Mouse (Mus musculus) intestine, embryonic 15.5 days (tissue): ENCODE measurements around the gene Pfkfb3. TPM values are rescaled to one million over a fixed set of nuclear protein-coding genes. Genes with fewer than 3 reads are reported as not detected.

Experiments used
- ATAC-seq: fragments of 200-750 bp; cut with Nextera tagmentation; 2 replicates; pipeline ENCODE4 v1.8.0; 2017; ENCODE audit warnings: moderate TSS enrichment, moderate library complexity
- H3K27ac ChIP-seq: fragments of 300-500 bp; sonication (generic); 2 replicates; pipeline ENCODE4 v1.5.1; 2015; ENCODE audit warnings: mild to moderate bottlenecking, inconsistent platforms
- H3K27me3 ChIP-seq: fragments of 300-500 bp; sonication (generic); replicated peaks from 2 replicates; pipeline ENCODE4 v1.6.1; 2015; ENCODE audit warnings: inconsistent platforms
- H3K36me3 ChIP-seq: fragments of 300-500 bp; sonication (generic); 2 replicates; pipeline ENCODE4 v1.6.1; 2015; ENCODE audit warnings: inconsistent platforms
- H3K4me1 ChIP-seq: fragments of 300-500 bp; sonication (generic); replicated peaks from 2 replicates; pipeline ENCODE4 v1.6.1; 2015; ENCODE audit warnings: inconsistent platforms
- H3K4me2 ChIP-seq: fragments of 300-500 bp; sonication (generic); replicated peaks from 2 replicates; pipeline ENCODE4 v1.6.1; 2015; ENCODE audit warnings: mild to moderate bottlenecking, inconsistent platforms
- H3K4me3 ChIP-seq: fragments of 300-500 bp; sonication (generic); replicated peaks from 2 replicates; pipeline ENCODE4 v1.5.1; 2015; ENCODE audit warnings: inconsistent platforms
- H3K9ac ChIP-seq: fragments of 300-500 bp; sonication (generic); 2 replicates; pipeline ENCODE4 v1.6.1; 2015; ENCODE audit warnings: inconsistent platforms
- H3K9me3 ChIP-seq: fragments of 300-500 bp; sonication (generic); 2 replicates; pipeline ENCODE4 v1.6.1; 2016; ENCODE audit warnings: inconsistent platforms
- WGBS: fragments of 180-500 bp; shearing (Covaris S2); methylation state at CpG from one replicate; pipeline ENCODE4 v1.1.7; 2015; 5-methylcytosine and 5-hydroxymethylcytosine counted together
- polyA plus RNA-seq: library from polyadenylated mRNA; unstranded; fragments of >200 nt; fragmentation: Nextera tagmentation; extraction: Ambion mirVana; gene quantifications from 2 replicates; pipeline ENCODE4 v1.2.1, GENCODE M21; 2015

Pfkfb3 gene
- polyA plus RNA-seq, 1 experiment from 2014 or later: 18.9 TPM

DNA sequence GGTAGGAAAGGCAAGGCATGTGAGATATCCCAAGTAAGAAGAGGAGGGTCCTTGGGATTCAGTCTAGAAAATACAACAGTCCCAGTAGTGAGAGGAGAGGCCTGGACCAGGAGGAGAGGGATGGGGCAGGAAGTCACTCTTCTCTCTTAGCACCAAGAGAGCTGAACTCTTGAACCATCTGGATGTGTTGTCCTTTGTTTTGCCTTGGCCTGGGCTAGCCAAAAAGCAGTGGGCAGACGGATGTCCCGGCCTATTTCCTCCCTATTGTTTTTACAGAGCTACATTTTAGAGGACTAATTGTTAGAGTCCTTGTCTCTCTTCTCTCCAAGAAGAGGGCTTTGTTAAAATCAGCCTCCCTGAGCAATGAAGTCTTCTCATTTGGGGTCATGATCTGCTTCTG is 106.0 kb downstream of the Pfkfb3 start:
- no peaks in the 10 kb centered on the region for H3K36me3 ChIP-seq
- no peak overlapping the region for H3K9ac ChIP-seq
- H3K4me2 ChIP-seq: no peak overlapping the region
- 65% methylated on average over 2 of the region's 2 CpGs for WGBS
- no peak overlapping the region for H3K4me3 ChIP-seq
- no peaks in the 10 kb centered on the region for H3K9me3 ChIP-seq
- H3K27ac ChIP-seq: no peak overlapping the region
- no peaks in the 10 kb centered on the region for H3K27me3 ChIP-seq
- no peaks in the 10 kb centered on the region for H3K4me1 ChIP-seq
- ATAC-seq: no peak

DNA sequence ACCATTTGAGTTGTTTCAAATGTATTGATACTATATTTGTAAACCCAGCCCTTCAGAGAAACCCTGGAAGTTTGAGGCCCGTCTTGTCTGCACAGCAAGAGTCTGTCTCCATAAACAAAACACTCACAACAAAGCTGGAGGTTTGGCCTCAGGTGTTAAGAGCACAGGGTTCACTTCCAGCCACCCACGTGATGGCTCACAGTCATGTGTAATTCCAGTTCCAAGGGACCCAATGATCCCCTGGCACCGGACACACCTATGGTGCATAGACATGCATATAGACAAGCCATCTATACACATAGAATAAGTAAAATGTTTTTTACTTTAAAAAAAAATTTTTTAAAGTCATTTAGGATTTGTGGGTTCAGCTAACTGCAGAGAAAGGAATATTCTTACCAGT is 108.2 kb downstream of the Pfkfb3 start:
- no peaks in the 10 kb centered on the region for H3K27me3 ChIP-seq
- H3K27ac ChIP-seq: no peak overlapping the region
- H3K4me2 ChIP-seq: no peak overlapping the region
- no peaks in the 10 kb centered on the region for H3K9me3 ChIP-seq
- no peak overlapping the region for H3K4me3 ChIP-seq
- H3K9ac ChIP-seq: no peak overlapping the region
- 74% methylated on average over 3 of the region's 3 CpGs for WGBS
- no peaks in the 10 kb centered on the region for H3K4me1 ChIP-seq
- ATAC-seq: no peak
- H3K36me3 ChIP-seq: no peaks in the 10 kb centered on the region

DNA sequence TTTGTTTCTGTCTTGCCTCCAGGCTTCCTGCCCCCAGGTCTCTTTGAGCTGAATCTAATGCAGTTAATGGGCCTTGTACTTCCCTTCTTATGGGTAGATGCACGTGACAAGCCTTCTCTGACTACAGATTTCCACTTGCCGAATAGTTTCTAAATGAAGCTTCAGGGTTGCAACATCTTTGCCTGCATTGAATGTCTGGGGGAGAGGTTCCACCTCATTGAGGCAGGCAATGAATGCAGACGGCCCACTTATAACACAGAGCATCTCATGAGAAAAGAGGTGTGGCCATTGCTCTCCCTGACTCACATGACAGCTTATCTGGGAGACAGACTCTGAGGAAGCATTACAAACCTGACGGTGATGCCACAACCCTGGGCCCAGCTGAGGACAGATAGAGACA is 112.0 kb downstream of the Pfkfb3 start:
- no peak overlapping the region for H3K4me2 ChIP-seq

DNA sequence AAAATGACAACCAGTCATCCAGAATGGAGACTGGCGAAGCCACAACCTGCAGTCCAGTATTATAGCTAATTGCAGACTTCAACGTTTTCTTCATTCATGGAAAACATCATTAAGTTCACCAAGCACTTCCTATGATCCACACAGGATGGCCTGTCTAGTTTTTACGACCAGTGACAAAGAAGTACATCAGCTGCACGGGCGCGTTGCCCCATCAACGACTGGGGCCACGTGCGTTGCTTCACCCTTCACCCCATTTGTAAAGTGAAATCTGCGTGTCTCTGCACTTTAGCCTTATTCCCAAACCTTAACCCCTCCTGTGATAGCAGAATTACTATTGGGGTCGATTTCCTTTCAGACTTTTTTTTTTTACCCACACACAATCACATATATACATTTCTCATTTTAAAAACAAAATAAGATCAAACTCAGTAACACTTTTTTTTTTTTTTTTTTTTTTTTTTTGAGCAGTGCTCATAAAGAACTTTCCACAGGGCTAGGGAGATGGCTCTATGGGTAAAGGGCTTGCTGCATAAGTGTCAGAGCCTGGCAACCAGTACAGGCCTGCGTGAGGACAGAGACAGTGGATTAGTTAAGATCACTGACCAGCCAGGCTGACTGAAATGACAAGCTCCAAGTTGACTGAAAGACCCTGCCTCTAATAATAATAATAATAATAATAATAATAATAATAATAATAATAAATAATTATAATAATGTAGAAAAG is 115.5 kb downstream of the Pfkfb3 start:
- WGBS: 57% methylated on average over 12 of the region's 12 CpGs
- Histone ChIP-seq H3K4me3 (no peak overlapping the region), H3K9me3 (no peaks in the 10 kb centered on the region), H3K36me3 (no peaks in the 10 kb centered on the region), H3K27me3 (no peaks in the 10 kb centered on the region), H3K4me2 (no peak overlapping the region), H3K27ac (no peak overlapping the region), H3K9ac (no peak overlapping the region), H3K4me1 (no peaks in the 10 kb centered on the region)
- ATAC-seq: no peak

More for the DNA sequence above, 112.0 kb downstream of the Pfkfb3 start:
- no peaks in the 10 kb centered on the region for H3K36me3 ChIP-seq
- no peaks in the 10 kb centered on the region for H3K9me3 ChIP-seq
- H3K27me3 ChIP-seq: no peaks in the 10 kb centered on the region
- H3K4me1 ChIP-seq: no peaks in the 10 kb centered on the region
- ATAC-seq: no peak
- H3K27ac ChIP-seq: no peak overlapping the region
- H3K9ac ChIP-seq: no peak overlapping the region
- 60% methylated on average over 4 of the region's 4 CpGs for WGBS
- no peak overlapping the region for H3K4me3 ChIP-seq

DNA sequence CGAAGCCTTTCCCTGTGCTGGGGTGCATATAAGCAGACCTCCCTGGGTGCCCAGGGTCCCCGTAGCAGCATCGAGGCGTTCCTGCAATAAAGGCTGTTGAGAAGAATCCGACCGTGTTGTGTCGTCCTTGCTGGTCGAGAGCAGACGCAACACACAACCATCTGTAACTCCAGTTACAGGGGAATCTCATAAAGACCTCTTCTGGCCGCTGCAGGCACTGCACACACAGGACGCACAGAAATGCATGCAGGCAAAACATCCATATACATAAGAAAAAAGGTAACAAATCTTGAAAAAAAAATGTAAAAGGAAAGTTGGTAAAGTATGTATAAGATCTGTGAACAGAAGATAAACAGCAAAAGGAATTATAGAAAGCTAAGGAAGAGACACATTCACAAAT is 117.5 kb downstream of the Pfkfb3 start:
- Histone ChIP-seq H3K4me3 (no peak overlapping the region), H3K4me2 (no peak overlapping the region), H3K27ac (no peak overlapping the region), H3K36me3 (no peaks in the 10 kb centered on the region), H3K9me3 (no peaks in the 10 kb centered on the region), H3K4me1 (0 out of 2 replicates have a peak, but pooled peaks cover 2% of the 10 kb centered on the region), H3K9ac (no peak overlapping the region), H3K27me3 (no peaks in the 10 kb centered on the region)
- 92% methylated on average over 11 of the region's 11 CpGs for WGBS
- ATAC-seq: no peak

DNA sequence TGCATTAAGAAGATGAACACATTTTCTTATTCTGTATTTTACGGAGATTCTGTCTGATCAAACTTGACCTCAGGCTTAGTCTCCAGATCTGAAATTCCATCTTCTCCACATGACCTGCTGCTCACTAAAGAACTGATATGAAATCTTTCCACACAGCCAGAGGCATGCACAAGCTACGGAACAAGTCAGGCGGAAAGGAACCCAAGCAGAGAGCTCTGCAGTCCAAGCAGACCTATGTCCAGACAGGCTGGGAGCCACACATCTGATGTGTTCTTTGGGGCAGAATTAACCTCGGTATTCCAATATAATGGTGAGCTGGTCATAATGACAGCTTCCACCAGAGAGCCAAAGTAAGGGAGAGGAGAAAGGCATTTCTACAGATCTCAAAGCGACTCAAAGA is 120.5 kb downstream of the Pfkfb3 start:
- no peak overlapping the region for H3K27ac ChIP-seq
- H3K9me3 ChIP-seq: no peaks in the 10 kb centered on the region
- no peak overlapping the region for H3K4me2 ChIP-seq
- WGBS: 91% methylated on average over 5 of the region's 5 CpGs
- no peak overlapping the region for H3K9ac ChIP-seq
- peaks cover 7% of the 10 kb centered on the region; the same call in 1 of the 2 replicates for H3K4me1 ChIP-seq
- H3K36me3 ChIP-seq: no peaks in the 10 kb centered on the region
- no peaks in the 10 kb centered on the region for H3K27me3 ChIP-seq
- H3K4me3 ChIP-seq: no peak overlapping the region
- ATAC-seq: no peak

DNA sequence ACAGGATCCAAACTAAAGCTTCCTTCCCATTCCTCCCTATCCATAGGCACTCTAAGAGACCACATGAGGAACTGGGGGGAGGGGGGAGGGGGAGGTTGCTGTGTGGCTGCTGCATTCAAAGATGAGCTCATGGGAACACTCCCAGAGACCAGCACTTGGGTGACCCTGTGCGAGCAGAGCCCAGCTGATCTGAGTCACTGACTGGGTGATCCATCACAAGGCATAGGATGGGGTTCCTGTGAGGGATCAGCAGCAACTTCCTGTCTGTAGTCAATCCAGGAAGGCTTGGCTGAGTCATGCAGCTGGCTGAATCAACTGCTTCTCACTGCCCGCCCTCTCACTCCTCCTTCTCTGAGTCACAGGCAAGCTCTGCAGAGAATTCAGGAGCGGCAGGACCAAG is 124.3 kb downstream of the Pfkfb3 start:
- peak overlapping the region; percentile 51 for H3K27ac ChIP-seq
- no peak overlapping the region for H3K4me3 ChIP-seq
- no peak overlapping the region for H3K4me2 ChIP-seq
- ATAC-seq: peak; percentile 89
- 8% methylated on average over 3 of the region's 3 CpGs for WGBS
- no peaks in the 10 kb centered on the region for H3K36me3 ChIP-seq
- no peaks in the 10 kb centered on the region for H3K9me3 ChIP-seq
- H3K4me1 ChIP-seq: peaks cover 17% of the 10 kb centered on the region
- H3K27me3 ChIP-seq: no peaks in the 10 kb centered on the region
- no peak overlapping the region for H3K9ac ChIP-seq

DNA sequence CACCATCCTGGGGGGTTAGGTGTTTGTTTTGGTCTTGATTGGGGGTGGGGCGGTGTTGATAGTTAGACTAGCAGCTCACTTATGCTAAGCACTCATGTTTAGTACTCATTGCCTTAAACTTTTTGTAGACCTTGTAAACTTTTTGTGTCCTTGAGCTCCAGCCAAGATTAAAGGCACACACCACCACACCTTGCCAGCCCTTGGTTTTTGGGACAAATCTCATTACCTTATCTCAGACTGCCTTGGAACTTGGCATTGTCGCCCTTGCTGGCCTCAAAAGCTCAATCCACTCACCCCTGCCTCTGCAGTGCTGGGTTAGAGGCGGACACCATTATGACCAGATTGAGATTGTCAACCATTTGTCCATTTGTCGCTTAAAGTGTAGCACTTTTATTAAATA is 125.3 kb downstream of the Pfkfb3 start:
- WGBS: 90% methylated on average over 4 of the region's 4 CpGs
- ATAC-seq: no peak
- peaks cover 17% of the 10 kb centered on the region for H3K4me1 ChIP-seq
- no peaks in the 10 kb centered on the region for H3K9me3 ChIP-seq
- no peak overlapping the region for H3K27ac ChIP-seq
- no peak overlapping the region for H3K4me3 ChIP-seq
- H3K4me2 ChIP-seq: no peak overlapping the region
- H3K27me3 ChIP-seq: no peaks in the 10 kb centered on the region
- no peaks in the 10 kb centered on the region for H3K36me3 ChIP-seq
- no peak overlapping the region for H3K9ac ChIP-seq

DNA sequence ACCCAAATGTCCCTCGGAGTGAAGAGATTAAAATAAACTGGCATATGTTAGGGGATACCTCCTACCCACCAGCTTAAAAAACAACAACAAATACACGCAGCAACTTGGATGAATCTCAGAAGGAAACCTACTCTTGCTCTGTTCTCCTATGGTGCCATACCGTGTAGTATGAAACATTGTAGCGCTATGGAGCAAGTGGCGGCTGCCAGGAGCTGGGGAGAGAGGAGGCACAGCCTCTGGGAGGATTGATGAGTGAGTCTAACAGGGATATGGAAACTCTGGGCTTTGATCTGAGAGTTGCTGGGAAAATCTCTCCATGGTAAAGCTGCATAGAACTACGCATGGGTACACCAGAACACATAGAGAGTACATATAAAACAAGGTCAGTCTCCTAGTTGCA is 126.3 kb downstream of the Pfkfb3 start:
- Histone ChIP-seq H3K27me3 (no peaks in the 10 kb centered on the region), H3K27ac (no peak overlapping the region), H3K4me2 (no peak overlapping the region), H3K36me3 (no peaks in the 10 kb centered on the region), H3K4me3 (no peak overlapping the region), H3K4me1 (peaks cover 17% of the 10 kb centered on the region), H3K9ac (no peak overlapping the region), H3K9me3 (no peaks in the 10 kb centered on the region)
- no peak for ATAC-seq
- 85% methylated on average over 6 of the region's 6 CpGs for WGBS

DNA sequence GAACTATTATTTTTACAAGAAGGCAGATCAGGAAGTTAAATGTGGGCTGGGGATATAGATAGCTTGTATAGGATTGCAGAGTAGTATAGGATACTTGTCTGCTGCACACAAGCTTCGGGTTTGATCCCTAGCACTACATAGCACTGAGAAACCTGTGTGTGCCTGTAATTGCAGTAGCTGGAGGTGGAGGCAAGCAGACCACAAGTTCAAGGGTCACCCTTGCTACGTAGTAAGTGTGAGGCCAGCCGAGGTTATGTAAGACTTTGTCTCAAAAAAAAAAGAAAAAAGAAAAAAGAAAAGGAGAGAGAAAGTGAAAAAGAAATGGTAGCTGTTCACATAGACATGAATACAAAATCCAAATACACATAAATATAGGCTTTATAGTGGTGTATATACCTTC is 127.5 kb downstream of the Pfkfb3 start:
- 23% methylated on average over 3 of the region's 3 CpGs for WGBS
- Histone ChIP-seq H3K4me3 (no peak overlapping the region), H3K36me3 (no peaks in the 10 kb centered on the region)

DNA sequence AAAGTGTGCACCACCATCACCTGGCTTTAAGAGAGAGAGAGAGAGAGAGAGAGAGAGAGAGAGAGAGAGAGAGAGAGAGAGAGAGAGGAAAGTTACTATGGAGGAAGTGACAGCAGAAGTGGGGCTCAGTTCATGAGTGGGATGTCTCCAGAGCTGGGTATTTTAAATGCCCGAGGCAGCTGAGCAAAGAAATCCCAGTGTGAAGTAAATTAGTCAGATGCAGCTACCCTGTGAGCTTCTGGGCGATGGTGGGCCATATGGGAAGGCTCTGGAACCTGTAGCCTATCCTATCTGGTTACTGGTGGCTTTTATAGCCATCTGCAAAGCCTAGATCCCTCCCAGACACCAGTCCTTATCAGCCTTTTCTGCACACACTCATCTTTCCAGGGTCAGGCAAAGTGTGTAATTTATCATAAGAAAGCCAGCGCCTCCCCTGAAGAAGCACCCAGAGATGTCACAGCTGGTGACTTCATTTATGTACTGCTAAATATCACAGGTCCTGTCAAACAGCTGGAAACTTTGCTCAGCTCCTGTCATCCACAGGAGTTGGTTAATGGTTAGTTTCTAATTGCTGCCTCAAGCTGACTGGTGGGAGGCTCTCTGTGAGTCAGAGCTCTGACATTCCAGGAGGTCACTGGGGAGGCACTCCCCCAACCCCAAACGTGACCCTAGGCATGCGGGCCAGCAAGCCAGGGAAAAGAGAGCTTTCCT is 128.3 kb downstream of the Pfkfb3 start:
- H3K27ac ChIP-seq: peak overlapping the region; percentile 76
- WGBS: 8% methylated on average over 5 of the region's 5 CpGs

More for the DNA sequence above, 127.5 kb downstream of the Pfkfb3 start:
- H3K9me3 ChIP-seq: no peaks in the 10 kb centered on the region
- no peaks in the 10 kb centered on the region for H3K27me3 ChIP-seq
- no peak overlapping the region for H3K4me2 ChIP-seq
- no peak overlapping the region for H3K9ac ChIP-seq
- peak overlapping the region; percentile 76 for H3K27ac ChIP-seq
- peaks cover 15% of the 10 kb centered on the region for H3K4me1 ChIP-seq
- no peak for ATAC-seq

DNA sequence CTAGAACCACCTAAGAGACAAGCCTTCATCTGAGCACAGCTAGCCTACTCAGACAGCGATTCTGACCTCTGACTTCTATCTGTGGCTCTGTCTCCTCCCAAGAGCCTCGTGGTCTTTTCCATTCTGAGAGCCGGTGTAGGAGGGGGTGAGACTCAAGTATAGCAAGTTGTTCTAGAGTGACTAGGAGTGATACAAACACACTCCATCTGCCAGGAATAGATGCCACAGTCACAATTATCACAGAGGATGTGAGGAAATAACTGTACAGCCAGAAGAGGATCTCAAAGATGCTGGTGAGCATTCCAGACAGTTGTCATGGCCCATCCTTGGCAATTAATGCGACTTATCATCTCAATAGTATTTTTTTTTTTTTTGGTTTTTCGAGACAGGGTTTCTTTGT is 129.6 kb downstream of the Pfkfb3 start:
- Histone ChIP-seq H3K9ac (no peak overlapping the region), H3K4me3 (no peak overlapping the region), H3K27me3 (no peaks in the 10 kb centered on the region), H3K9me3 (no peaks in the 10 kb centered on the region), H3K4me1 (peaks cover 10% of the 10 kb centered on the region), H3K4me2 (no peak overlapping the region), H3K27ac (no peak overlapping the region), H3K36me3 (no peaks in the 10 kb centered on the region)
- no peak for ATAC-seq
- 80% methylated on average over 5 of the region's 5 CpGs for WGBS

More for the DNA sequence above, 128.3 kb downstream of the Pfkfb3 start:
- H3K9me3 ChIP-seq: no peaks in the 10 kb centered on the region
- peaks cover 15% of the 10 kb centered on the region for H3K4me1 ChIP-seq
- no peaks in the 10 kb centered on the region for H3K36me3 ChIP-seq
- peak; percentile 76 for ATAC-seq
- H3K4me3 ChIP-seq: no peak overlapping the region
- no peak overlapping the region for H3K4me2 ChIP-seq
- H3K27me3 ChIP-seq: no peaks in the 10 kb centered on the region
- no peak overlapping the region for H3K9ac ChIP-seq

DNA sequence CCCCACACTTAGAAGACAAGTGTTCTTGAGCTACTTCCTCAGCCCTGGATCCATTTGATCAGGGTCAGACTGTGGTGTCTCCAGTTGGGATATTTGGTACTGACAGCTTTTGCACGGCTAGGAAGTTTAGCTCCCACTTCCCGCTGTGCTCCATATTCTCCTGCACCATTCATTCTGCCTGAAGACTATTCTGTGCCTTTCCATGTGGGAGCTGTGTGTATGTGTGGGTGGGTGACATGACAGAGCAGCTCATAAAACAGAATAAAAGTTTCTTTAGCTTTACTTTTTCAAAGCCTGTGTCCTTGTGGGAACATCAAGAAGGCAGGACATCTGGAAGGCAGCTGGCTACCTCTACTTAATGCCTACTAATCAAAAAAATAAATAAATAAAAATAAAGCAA is 130.5 kb downstream of the Pfkfb3 start:
- Histone ChIP-seq H3K4me1 (peaks cover 10% of the 10 kb centered on the region), H3K27ac (no peak overlapping the region), H3K36me3 (no peaks in the 10 kb centered on the region), H3K27me3 (no peaks in the 10 kb centered on the region), H3K4me3 (no peak overlapping the region), H3K4me2 (no peak overlapping the region), H3K9ac (no peak overlapping the region), H3K9me3 (no peaks in the 10 kb centered on the region)
- WGBS: 71% methylated on average over 2 of the region's 2 CpGs
- no peak for ATAC-seq
